Mouse (Mus musculus): ENCODE measurements around the gene Rbfox1. TPM values are rescaled to one million over a fixed set of nuclear protein-coding genes. Genes with fewer than 3 reads are reported as not detected.

The Rbfox1 gene
- total RNA-seq, 2 experiments from 2014 or later: not detected

DNA sequence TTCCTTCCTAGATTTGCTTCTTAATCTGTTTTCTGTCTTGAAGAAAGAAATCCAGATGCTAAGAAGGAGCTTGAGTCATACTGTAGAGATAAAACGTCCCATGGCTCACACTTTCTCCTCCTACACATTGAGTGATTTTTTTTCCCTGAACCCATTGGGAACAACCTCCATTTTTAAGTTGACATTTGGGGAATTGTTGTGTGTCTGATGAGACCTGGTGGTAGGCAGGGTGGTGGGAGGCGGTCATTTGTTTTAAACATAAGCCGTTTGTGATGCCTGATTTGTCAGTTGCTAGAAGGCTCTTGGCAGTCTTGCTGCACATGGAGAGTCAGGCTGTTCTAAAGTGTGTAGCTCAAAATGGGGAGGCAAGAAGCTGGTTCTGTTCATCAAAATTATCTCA lies 76.6 kb downstream of the Rbfox1 start:
- no peak for ATAC-seq (replicated peaks; ENCODE audit: low FRiP score, low TSS enrichment, poor library complexity, severe bottlenecking)

DNA sequence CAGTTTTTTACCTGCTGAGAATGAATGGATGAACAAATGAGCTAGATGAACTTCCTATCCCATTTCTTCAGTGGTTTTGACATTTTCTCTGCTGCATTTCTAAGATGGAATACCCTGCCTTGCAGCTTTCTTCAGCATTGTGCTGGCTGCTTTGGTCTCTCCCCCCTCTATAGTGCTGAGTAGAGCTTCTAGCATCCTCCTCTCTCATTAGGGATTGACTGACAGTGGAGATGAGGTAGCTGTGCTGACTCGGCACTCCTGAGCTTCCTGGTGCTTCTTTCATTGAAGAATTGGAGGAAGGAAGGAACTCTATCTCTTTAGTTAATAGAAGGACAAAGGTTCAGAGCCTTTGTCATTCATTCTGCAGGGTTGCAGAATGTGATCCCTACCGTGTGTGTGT lies 89.0 kb downstream of the Rbfox1 start:
- no peak for ATAC-seq (replicated peaks; ENCODE audit: low FRiP score, low TSS enrichment, poor library complexity, severe bottlenecking)

DNA sequence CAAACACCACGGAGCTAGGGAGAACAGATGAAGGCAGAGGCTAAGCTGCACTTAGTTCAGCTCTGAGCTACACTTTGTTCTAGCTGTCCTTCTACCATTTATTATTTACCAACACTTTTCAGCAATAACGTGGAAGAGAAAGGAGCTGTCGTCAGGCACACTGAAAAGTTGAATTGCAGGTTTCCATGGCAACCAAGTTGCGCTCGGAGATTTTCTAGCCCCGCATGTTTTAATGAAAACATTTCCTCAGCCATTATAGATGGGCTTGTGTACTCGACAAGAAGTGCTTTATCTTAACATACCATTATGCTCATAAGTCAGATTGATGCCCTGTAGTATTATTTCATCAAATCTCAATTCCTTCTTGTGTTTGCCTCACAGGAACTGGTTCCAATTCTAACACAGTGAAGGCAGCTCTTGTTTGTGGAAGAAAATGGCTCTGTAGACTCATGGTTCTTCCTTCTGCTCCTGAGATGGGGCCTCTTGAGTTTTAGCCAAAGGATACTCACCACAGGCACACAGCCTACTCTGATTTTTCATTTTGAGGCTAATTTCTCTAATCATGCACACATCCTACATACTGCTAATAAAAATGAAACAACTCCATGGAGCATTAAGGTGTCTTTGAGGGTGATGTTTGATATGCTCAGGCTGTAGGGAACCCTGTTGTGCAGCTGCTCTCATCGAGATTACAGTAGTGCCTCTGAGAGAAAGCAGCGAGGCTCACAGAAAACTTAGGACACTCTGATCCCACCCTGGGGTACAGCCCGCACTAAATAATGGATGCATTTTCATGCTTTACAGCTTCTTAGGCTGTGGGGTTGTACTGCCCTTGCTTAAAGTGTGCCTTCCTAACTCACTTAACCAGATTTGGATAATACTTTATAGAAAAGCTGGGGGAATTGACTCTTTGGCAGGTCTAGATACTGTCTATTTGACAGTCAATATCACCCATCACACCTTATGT lies 107.2 kb downstream of the Rbfox1 start:
- no peak for ATAC-seq (replicated peaks; ENCODE audit: low FRiP score, low TSS enrichment, poor library complexity, severe bottlenecking)

DNA sequence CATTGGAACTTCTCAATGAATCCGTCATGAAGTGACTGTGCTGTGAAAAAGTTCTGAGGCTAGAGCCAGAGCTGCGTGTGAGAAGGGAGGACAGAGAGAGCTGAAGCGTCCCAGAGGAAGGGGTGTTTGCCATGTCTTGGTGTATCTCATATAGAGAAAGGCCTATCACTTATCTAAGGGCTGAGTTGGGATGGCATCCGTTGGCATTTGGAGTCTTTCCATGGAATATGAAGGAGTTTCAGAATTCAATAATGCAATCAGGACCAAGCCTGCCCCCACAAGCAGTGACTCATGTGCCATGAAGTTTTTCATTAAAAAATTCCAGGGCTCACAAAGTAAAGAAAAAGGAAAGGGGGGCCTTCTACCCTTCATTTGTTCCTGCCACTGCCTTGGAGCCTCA lies 112.0 kb downstream of the Rbfox1 start:
- no peak for ATAC-seq (replicated peaks; ENCODE audit: low FRiP score, low TSS enrichment, poor library complexity, severe bottlenecking)

DNA sequence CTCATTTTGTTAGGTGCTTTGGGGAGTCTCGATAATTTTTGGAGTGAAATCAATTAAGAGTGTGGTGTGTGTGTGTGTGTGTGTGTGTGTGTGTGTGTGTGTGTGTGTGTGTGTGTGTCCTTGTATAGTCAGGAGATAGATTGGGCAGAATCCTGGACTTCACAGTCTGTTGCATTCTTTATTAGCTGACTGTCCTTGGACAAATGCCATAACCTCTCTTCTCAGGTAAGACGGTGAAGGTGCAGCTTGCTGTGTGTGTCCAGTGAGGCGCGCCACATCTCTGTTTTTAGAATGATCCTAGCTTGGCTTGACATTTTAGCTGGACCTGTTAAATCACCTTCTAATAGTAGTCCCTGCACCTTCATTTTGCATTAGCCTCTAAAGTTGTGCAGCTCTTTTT lies 112.5 kb downstream of the Rbfox1 start:
- ATAC-seq (replicated peaks; ENCODE audit: low FRiP score, low TSS enrichment, poor library complexity, severe bottlenecking): no peak

- ATAC-seq (replicated peaks; ENCODE audit: low FRiP score, low TSS enrichment, poor library complexity, severe bottlenecking): no peak
These were observed 114.9 kb downstream of the Rbfox1 start for GRCm38 (mm10) chr16:6000016-6000415.

- ATAC-seq (replicated peaks; ENCODE audit: low FRiP score, low TSS enrichment, poor library complexity, severe bottlenecking): no peak
These were observed 121.8 kb downstream of the Rbfox1 start for GRCm38 (mm10) chr16:6006996-6007395.

DNA sequence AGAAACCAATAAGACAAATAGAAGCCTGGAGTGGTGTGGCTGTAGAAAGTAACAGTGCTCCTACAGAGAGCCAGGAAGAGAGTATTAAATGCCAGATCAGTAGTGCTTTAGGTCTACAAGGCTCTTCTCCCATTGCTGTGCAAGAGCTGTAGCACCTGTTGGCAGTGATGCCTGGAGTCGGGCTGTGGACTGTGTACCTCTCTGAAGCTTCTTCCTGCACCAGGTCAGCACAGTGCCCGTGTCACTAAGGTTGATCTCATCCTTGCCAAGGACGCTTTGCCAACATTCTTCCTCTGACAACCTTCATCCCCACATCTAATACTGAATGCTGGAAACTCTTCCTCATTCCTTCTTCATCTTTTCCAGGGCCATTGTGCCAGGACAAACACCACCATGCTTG lies 127.7 kb downstream of the Rbfox1 start:
- no peak for ATAC-seq (replicated peaks; ENCODE audit: low FRiP score, low TSS enrichment, poor library complexity, severe bottlenecking)

- no peak for ATAC-seq (replicated peaks; ENCODE audit: low FRiP score, low TSS enrichment, poor library complexity, severe bottlenecking)
These were observed 133.5 kb downstream of the Rbfox1 start for GRCm38 (mm10) chr16:6018639-6019038.

- ATAC-seq (replicated peaks; ENCODE audit: low FRiP score, low TSS enrichment, poor library complexity, severe bottlenecking): no peak
These were observed 134.2 kb downstream of the Rbfox1 start for GRCm38 (mm10) chr16:6019361-6019760.

GRCm38 (mm10) chr16:6031280-6031679 lies 146.1 kb downstream of the Rbfox1 start:
- no peak for ATAC-seq (replicated peaks; ENCODE audit: low FRiP score, low TSS enrichment, poor library complexity, severe bottlenecking)

- no peak for ATAC-seq (replicated peaks; ENCODE audit: low FRiP score, low TSS enrichment, poor library complexity, severe bottlenecking)
These were observed 147.4 kb downstream of the Rbfox1 start for GRCm38 (mm10) chr16:6032563-6032962.

GRCm38 (mm10) chr16:6034876-6035275 lies 149.7 kb downstream of the Rbfox1 start:
- ATAC-seq (replicated peaks; ENCODE audit: low FRiP score, low TSS enrichment, poor library complexity, severe bottlenecking): no peak

DNA sequence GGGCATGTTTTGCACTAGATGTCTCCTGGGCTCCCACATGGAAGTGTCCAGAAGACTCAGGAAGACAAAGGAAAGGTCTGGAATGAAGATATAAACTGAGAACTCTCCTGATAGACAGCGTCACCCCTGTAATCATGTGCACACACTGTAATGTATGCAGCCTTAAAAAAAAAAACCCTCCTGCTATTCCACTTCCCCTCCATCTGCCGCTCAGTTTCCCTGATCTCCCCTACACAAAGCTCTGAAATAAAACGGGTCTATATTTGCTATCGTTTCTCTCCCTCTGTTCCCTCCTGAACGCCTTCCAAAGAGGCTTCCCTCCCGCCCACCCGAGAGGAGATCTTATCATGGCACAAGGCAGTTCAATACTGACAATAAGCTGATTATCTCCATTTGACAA lies 151.9 kb downstream of the Rbfox1 start:
- ATAC-seq (replicated peaks; ENCODE audit: low FRiP score, low TSS enrichment, poor library complexity, severe bottlenecking): no peak

DNA sequence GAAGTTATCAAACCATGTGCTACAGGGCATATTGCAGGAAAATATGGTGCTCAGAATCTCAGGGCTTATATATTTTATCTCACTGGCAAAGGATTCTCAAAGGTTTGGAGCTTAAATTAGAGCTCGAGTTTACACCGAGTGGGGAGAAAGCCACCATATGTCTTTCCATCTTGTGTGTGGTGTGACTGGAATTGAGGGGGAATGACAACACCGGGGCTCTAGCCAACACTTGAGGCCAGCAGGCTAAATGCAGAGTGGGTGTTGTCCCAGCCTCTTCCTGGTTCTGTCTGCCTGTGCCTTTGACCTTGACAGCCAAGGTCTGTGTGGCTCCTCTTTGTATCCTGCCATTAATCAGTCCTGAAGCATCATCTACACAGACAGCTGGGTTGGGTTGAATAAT lies 157.6 kb downstream of the Rbfox1 start:
- ATAC-seq (replicated peaks; ENCODE audit: low FRiP score, low TSS enrichment, poor library complexity, severe bottlenecking): no peak

DNA sequence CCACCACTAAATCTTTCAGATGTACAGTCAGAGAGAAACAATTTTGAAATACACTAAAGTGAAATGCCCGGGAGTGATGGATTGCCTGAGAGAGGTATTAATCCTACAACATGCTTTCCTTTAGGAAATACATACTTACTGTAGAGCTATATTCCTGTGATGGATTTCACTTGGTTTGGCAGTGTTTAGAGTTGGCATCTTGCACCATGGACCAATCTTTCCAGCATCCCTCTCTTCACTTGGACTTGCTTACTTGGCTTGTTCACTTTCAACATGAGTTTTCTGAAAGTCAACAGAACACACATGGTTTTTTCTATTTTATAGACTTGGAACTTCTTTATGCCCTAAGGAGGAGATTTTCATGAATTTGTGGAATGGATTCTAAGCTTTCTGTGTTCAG lies 163.4 kb downstream of the Rbfox1 start:
- no peak for ATAC-seq (replicated peaks; ENCODE audit: low FRiP score, low TSS enrichment, poor library complexity, severe bottlenecking)

DNA sequence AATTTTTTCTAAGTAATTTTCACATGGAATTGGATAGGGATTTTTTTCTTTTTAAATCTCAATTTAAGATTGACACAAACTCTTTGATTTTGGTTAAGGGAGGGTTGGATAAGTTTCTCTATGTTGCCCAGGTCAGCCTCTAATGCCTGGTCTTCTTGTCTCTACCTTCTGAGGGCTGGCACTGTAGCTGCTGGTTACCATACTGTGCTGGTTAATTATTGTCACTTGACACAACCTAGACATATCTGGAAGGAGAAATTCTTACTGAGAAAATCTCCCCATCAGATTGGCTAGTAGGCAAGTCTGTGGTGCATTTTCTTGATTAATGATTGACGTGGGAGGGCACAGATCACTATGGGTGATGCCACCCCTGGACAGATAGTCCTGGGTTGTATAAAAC lies 177.3 kb downstream of the Rbfox1 start:
- no peak for ATAC-seq (replicated peaks; ENCODE audit: low FRiP score, low TSS enrichment, poor library complexity, severe bottlenecking)

GRCm38 (mm10) chr16:6065481-6065880 lies 180.3 kb downstream of the Rbfox1 start:
- ATAC-seq (replicated peaks; ENCODE audit: low FRiP score, low TSS enrichment, poor library complexity, severe bottlenecking): no peak

DNA sequence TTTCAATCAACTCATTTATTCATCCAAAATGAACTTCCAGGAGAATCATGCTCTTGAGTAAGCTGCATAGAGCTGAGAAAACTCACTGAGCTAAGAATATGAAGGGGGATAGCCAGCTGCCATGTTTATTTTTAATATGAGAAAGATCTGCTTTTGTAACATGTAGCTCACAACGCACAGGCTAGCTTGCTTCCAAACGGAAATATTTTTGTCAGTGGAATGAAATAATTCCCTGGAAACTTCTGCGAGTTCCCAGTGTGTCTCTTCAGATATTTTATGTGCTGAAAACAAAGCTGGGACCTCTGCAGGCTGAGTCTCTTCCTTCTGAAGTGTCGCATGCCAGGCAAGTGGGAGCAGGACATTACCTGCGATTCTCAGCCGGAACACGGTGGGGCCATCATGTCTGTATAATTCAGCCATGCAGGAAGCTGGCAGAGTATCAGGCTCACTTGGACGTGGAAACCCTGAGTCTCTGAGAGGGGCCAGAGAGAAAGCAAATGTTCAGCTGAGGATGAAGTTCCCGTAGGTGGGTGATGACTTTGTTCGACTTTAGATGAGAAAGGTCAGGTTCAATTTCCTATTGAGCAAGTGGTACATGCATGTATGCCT lies 190.4 kb downstream of the Rbfox1 start:
- ATAC-seq (replicated peaks; ENCODE audit: low FRiP score, low TSS enrichment, poor library complexity, severe bottlenecking): no peak

DNA sequence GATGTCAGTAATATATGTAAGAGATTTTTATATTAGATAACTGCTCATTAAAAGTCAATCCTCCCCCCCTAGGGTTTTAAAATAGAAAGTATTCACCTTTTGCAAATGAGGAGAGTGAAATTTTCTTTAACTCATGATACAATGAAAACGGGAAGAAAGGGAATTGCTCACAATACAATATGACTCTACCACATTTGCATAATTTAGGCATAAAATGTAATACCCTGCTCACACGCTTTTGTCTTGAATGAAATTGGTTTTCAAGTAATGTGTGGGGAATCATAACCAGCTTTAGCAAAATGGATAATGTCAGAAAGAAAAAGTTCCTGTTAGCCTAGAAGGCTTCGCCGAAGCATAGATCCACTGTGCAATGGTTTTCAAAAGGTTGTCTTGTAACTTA lies 193.9 kb downstream of the Rbfox1 start:
- no peak for ATAC-seq (replicated peaks; ENCODE audit: low FRiP score, low TSS enrichment, poor library complexity, severe bottlenecking)
